Mouse (Mus musculus): ENCODE results near the gene Hoxc12.

DNA sequence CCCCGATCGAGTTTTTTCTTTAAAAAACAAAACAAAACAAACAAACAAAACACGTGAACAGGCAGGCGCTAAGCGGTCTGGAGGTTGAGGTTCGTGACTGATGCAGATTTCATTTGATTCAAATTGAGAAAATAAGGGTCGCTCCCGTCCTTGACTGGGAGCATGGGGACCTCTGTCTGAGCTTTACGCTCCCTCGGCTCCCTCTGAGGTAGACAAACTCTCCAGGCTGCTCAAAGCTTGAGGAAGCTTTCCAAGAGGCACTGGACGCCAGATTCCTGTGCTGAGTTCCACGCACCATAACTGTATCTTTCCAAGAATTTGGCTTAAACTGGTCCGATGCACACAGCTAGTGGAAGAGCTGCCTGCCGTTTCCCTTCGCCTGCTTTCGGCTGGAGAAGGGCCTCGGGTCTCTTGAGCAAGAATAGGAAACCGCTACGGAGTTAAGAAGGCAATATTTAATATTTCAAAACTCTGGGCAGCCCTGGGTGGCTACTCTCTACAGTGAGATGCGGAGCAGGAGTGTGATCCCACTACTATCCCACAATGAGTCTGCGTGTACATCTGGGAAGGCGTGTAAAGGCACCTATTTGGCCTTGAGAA lies 26.0 kb upstream of the Hoxc12 start:
- TF ChIP-seq CTCF (IDR thresholded peaks at IDR 0.05; ENCODE audit: control insufficient read depth, insufficient read depth, insufficient replicate concordance, low read depth, low read length) = no peak
- TF ChIP-seq POLR2A (IDR thresholded peaks at IDR 0.05; ENCODE audit: control insufficient read depth, low read depth, low read length) = no peak

Data from testis, adult 2 months (tissue).